In the genomic region with DNA sequence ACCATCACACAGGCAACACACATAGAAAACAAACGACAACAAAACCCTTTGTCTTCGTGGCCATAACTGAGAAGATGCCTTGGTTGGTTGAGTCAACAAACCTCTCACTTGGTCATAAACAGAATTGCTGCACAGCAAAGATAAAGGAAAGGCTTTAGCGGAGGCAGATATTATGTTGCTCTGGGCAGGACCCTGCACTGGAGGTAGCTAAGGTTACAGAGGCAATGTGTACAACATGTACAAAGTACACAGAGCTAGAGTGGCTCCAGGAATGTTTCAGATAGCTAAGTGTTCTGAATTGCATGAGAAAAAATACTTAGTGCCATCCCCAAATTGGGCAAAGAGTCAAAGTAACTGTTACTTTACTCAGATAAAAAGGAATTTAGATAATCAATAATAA, we compare ENCODE assay signal across 19 mouse cellular contexts.
"Had no signal": no experiment of that assay in that cellular context is flagged by ENCODE, and none has a peak within 500 bp of the region (broad histone marks: within the 10 kb centered on the region; RNA-seq: fewer than 3 reads in every experiment).

No protein-coding gene starts in this region.

- ATAC-seq: hindbrain, postnatal 0 days; inflammation-experienced regulatory T-cells, adult 6 months had no signal

- H3K9ac ChIP-seq: lung, embryonic 15.5 days had no signal

- H3K4me3 ChIP-seq: layer of hippocampus, adult 2 months; left cerebral cortex, adult 2 months; lung, embryonic 15.5 days; megakaryocyte, embryonic 14.5 days had no signal

- H3K4me1 ChIP-seq: megakaryocyte, embryonic 14.5 days had no signal

- H3K9me3 ChIP-seq: lung, embryonic 15.5 days had no signal

- H3K27ac ChIP-seq: hindbrain, postnatal 0 days; kidney, postnatal 0 days; layer of hippocampus, adult 2 months; left cerebral cortex, adult 2 months; lung, embryonic 15.5 days; stomach, postnatal 0 days had no signal

- H3K4me2 ChIP-seq: lung, embryonic 15.5 days; midbrain, embryonic 11.5 days had no signal

- DNase-seq: kidney, adult 2 months; kidney, postnatal 25 days; layer of hippocampus, adult 9-11 months; lung, adult 18-20 months; lung, postnatal 10 days; lung, postnatal 36 days; midbrain, embryonic 14.5 days; right cerebral cortex, postnatal 4 days; thymus, adult 2 months; thymus, postnatal 25 days had no signal

- H3K36me3 ChIP-seq: lung, embryonic 15.5 days had no signal

- H3K27me3 ChIP-seq: lung, embryonic 15.5 days; megakaryocyte, embryonic 14.5 days had no signal
